Mouse (Mus musculus) mature B cell (primary cell): Measurements from ENCODE around the gene Gm28635.

ENCODE experiments used
- in situ Hi-C: fragments of 300-500 bp; cut with MboI; formaldehyde crosslinking; loops from 2 replicates; pipeline ENCODE4 v1.14.3; 2019

Gene Gm28635

GRCm38 (mm10) chr2:84637452-84638165, 40.2 kb downstream of the Gm28635 start:
- in situ Hi-C loops: no loop called here

DNA sequence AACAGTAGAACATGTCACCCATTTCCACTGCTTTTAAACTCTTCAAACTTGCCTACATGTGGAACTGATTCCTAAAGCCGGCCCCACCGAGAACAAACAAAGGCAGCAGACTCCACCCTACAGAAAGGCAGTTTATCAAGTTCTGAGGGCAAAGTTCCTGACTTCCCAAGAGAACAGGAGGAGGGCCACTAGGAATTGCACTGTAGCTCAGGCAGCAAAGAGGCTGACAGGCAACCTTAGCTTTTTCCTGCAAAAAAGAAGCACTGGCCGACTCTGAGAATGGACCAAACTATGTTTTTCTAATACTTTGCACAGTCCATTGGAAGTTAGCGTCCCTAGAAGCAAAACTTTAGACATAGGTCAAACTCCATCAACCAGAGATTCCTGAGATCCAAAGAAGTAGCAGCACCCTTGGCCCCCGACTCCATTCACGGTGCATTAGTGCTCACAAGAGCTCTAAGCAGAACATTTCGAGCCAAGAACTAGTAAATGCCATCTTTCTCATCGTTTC, 41.6 kb downstream of the Gm28635 start:
- in situ Hi-C loops: no loop called here

DNA sequence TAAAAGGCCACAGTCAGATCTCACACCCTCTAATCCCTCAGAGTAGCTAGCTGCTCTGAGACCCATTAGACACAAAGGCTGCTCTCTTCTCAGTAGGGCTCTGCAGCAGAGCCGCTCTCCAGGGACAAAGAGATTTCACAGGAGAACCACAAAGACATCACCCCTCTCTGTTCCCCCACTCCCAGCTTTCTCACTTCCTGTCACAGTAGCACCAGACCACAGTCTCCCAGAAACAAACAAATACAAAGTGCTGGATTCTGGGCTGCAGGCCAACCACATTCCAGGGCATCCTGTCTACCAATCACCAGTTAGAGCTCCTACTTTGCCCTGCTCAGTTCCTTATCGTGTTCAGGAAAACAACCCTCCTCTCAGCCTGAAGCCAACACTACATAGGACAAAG, 42.2 kb downstream of the Gm28635 start:
- in situ Hi-C loops: no loop called here

DNA sequence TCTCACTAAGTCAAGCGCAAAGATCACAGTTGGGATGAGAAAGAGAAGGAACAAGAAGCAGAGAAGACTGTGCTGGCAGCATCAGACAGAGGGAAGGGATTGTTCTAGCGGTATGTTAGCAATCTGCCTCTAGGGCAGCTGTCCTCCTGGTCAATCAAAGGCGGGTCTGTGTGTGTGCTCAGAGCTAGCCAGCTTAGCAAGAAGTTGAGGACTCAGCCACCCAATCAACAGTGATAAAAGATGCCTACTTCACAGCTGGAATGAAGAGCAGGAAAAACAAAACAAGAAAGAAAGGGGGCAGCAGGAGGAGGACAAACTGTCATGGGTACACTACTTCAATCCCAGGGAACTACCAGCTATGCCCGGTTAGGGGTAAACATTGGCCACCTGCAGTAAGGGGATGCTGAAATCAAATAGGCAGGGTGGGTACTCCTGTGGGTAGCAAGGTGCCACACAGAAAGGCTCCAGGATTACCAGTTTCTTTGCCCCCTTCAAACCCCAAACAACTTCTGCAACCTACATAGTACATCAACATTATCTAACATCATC, 42.8 kb downstream of the Gm28635 start:
- in situ Hi-C loops: no loop called here

- in situ Hi-C loops: no loop called here
Observed at GRCm38 (mm10) chr2:84634006-84634405, 43.8 kb downstream of the Gm28635 start.

GRCm38 (mm10) chr2:84632999-84633398, 44.8 kb downstream of the Gm28635 start:
- in situ Hi-C loops: no loop called here

GRCm38 (mm10) chr2:84632001-84632400, 45.8 kb downstream of the Gm28635 start:
- in situ Hi-C loops: no loop called here

DNA sequence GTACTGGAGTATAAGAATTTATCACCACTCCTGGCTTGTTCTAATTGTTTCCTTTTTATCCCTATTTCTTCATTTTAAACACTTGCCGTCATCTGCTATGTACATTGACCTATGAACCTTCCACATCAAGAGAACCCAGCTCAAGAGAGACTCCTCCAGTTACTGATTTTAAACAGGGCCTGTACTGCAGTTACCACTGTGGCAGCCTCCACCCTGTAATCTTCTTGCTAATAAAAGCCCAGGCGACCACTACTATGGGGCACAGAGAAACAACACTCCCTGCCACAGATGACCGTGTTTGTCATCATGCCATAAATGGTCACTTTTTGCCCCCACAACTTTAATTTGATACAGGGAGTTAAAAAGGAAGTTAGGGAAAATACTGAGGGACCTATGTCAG, 50.8 kb downstream of the Gm28635 start:
- in situ Hi-C loops: no loop called here

DNA sequence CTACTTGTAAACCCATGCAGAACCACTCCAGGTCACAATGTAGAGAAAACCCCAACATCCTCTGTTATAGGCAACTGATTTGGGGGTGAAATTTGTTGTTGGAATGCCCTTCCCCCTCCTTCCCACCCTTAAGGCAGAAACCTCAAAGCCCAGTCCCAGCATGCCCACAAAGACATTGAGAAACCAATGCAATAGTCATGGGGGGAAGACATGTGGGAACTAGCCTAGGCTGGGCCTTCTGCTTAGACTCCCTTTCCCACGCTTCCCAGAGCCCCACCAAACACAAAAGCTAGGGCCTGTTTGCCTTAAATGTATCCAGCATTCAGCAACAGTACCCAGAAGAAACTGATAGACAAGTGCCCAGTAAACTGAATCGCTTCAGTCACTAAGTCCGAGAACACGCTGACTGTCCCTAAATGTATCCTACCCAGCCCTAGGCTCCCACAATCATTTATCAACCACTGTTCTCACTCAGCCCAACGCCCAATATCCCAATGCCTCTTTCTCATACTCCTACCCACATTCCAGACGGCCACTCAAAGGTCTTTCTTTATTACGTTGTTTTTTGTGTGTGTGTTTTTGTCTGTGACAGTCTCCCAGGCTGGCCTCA, 51.4 kb downstream of the Gm28635 start:
- in situ Hi-C loops: no loop called here

DNA sequence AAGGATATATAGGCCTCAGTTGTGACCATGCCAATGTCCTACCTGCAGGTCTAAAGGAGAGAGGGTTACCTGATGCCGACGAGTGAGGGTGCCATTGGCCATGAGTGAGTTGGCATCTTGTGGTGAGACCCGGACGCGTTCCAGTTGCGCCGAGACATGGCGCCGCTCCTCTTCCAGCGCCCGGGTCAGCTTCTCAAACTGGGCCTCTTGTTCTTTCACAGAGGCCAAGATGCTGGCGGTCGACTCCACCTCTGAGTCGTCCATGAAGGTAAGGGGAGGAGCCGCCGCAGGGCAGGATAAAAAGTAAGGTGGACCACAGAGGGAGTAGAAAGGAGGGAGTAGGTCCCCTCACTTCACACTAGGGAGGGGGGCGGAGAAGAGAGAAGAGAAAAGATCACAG, 53.6 kb downstream of the Gm28635 start:
- in situ Hi-C loops: no loop called here

DNA sequence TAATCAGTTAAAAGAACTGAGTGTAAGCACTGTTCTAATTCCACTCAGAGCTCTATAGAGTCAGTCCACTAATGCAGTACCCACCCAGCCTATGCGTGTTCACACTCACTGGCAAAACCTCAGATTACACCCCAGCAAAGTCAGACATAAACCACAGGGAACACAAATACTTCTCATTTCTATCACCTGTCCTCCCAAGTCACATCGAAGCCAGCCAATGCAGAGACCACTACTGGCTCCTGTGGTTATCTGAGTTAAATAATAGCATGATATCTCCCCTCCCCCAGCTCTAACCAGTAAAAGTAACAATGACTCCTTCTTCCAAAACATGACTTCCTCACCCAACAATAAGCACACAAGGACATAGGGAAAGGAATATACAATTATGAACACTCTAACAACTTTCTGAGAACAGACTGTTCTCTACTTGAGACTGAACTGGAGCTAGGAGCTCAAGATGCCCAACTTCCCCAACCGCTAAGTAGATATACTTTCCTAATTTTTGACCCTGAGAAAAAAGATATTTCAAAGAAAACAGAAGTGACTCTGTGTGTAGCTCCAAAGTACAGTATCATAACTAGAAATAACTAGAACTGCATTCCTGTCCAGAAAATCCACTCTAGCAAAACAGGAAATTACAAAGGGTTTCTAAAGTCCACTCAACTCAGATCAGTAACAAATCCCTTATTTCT, 54.3 kb downstream of the Gm28635 start:
- in situ Hi-C loops: no loop called here

GRCm38 (mm10) chr2:84622668-84623067, 55.2 kb downstream of the Gm28635 start:
- in situ Hi-C loops: no loop called here

- in situ Hi-C loops: loop anchor here (5.0 kb wide), 1 partner anchor 43 kb away; no protein-coding TSS in a partner anchor
Observed at GRCm38 (mm10) chr2:84619646-84620340, 58.0 kb downstream of the Gm28635 start.

- in situ Hi-C loops: loop anchor here (5.0 kb wide), 1 partner anchor 43 kb away; no protein-coding TSS in a partner anchor
Observed at GRCm38 (mm10) chr2:84618914-84619313, 58.9 kb downstream of the Gm28635 start.

DNA sequence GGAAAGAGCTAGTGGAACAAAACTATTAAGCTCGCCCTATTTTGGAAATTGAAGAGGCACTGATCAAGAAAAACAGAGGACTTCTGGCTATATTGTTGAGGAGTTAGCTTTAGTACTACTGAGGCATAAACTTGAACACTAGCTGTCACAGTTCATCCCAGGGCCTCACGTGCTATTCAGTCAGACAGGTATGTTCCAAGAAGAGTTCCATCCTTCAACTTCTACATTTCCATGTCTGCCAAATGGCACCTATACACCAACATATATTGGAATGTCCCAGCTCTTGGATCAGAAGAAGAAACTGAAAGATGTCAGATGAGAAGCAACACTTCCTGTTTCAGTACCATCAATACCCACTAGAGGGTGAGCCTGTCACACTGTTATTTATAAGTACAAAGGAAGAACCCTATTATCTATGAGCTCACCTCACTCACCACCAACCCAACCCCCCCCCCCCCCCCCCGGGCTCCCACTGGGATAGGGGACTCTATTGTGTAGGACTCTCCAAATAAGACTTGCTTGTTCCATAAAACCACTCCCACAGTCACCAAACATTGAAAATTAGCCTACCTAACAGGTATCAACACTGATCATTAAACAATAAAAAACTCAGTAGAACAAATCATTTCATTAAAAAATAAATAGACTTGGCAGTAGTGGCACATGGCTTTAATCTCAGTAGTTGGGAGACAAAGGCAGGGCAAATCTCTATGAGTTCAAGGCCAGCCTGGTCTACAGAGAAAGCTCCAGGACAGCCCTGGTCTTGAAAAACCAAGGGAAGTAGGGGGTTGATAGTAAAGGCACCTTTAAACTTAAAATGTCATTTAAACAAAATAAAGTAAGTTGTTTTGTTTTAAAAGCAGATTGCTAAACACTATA, 60.0 kb downstream of the Gm28635 start:
- in situ Hi-C loops: loop anchor here (5.0 kb wide), 1 partner anchor 44 kb away; no protein-coding TSS in a partner anchor

GRCm38 (mm10) chr2:84612764-84613163, 65.1 kb downstream of the Gm28635 start:
- in situ Hi-C loops: no loop called here

DNA sequence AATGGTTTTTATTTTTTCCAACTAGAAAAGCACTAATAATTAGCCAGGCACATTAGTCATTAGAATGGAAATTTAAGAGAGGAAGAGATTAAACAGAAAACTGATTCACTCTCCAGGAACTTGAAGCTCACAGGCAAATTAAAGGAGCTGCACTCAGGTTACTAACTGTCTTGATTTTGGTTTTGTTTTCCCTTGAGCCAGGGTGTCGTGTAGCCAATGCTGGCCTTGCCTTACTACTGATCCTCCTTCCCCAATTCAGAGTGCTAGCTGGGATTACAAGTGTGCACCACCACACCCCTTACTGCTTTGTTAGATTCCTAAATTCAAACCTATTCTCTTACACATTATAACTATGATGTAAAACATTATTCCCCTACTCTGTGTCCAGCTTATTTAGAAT, 70.0 kb downstream of the Gm28635 start:
- in situ Hi-C loops: no loop called here

GRCm38 (mm10) chr2:84600977-84601376, 76.9 kb downstream of the Gm28635 start:
- in situ Hi-C loops: no loop called here

GRCm38 (mm10) chr2:84599270-84599888, 78.5 kb downstream of the Gm28635 start:
- in situ Hi-C loops: no loop called here

DNA sequence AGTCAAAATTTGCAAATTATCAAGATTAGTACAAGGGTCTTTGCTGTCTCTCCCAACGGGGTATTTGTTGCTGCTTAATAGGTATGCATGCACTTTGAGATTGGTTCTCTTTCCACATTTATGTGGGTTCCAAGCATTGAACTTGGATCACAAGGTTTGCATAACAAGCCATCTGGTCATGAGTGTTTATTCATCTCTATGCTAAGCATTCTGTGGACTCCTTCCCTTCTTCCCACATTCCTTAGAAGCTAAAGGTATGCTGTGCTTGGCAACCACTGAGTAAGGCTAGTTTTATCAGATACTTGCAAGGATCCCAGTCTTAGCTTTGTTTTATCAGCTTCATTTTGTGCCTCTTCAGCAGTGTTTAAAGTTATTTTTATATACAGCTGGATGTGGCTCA, 80.7 kb downstream of the Gm28635 start:
- in situ Hi-C loops: no loop called here
